Mouse (Mus musculus) frontal cortex, postnatal 14 days (tissue): ENCODE measurements around the gene Fam219b.

Source experiments
- DNase-seq, 2 experiments: peaks; one replicate each; pipeline ENCODE4 v3.0.0; 2022; ENCODE audit warnings: low spot score in 2 of 2

Fam219b gene

GRCm38 (mm10) chr9:57524439-57524838, 12.9 kb upstream of the Fam219b start:
- no peak for DNase-seq

GRCm38 (mm10) chr9:57525516-57525915, 11.8 kb upstream of the Fam219b start:
- DNase-seq, result no peak

- no peak for DNase-seq
Observed at GRCm38 (mm10) chr9:57526435-57526834, 10.9 kb upstream of the Fam219b start.

- no peak for DNase-seq
Observed at GRCm38 (mm10) chr9:57531946-57532345, 5.4 kb upstream of the Fam219b start.

- DNase-seq, result no peak
Observed at GRCm38 (mm10) chr9:57536362-57536761, 966 bp upstream of the Fam219b start.

GRCm38 (mm10) chr9:57537728-57538181, 427 bp downstream of the Fam219b start:
- no peak for DNase-seq

GRCm38 (mm10) chr9:57539550-57539949, 2.2 kb downstream of the Fam219b start:
- DNase-seq, result no peak

GRCm38 (mm10) chr9:57541312-57541711, 4.0 kb downstream of the Fam219b start:
- DNase-seq, result peak in 1 of 2 experiments; percentile 41

- DNase-seq, result no peak
Observed at GRCm38 (mm10) chr9:57543951-57544350, 6.6 kb downstream of the Fam219b start.

GRCm38 (mm10) chr9:57547287-57547686, 10.0 kb downstream of the Fam219b start:
- DNase-seq, result no peak

GRCm38 (mm10) chr9:57547869-57548268, 10.5 kb downstream of the Fam219b start:
- DNase-seq, result no peak

- no peak for DNase-seq
Observed at GRCm38 (mm10) chr9:57549186-57549585, 11.9 kb downstream of the Fam219b start.

GRCm38 (mm10) chr9:57550126-57550862, 13.0 kb downstream of the Fam219b start:
- no peak for DNase-seq

GRCm38 (mm10) chr9:57552139-57552887, 15.0 kb downstream of the Fam219b start, which contains the start of gene Mpi:
Mpi (minus strand) TSS chr9:57552763.
- DNase-seq, result peak; percentile 55 to 67

GRCm38 (mm10) chr9:57553119-57553518, 15.8 kb downstream of the Fam219b start:
- DNase-seq, result no peak

GRCm38 (mm10) chr9:57554753-57555152, 17.4 kb downstream of the Fam219b start:
- no peak for DNase-seq

GRCm38 (mm10) chr9:57557215-57557614, 19.9 kb downstream of the Fam219b start:
- DNase-seq, result no peak

- DNase-seq, result no peak
Observed at GRCm38 (mm10) chr9:57558625-57559024, 21.3 kb downstream of the Fam219b start.

GRCm38 (mm10) chr9:57559568-57559967, 22.2 kb downstream of the Fam219b start:
- no peak for DNase-seq

- DNase-seq, result no peak
Observed at GRCm38 (mm10) chr9:57560263-57560662, 22.9 kb downstream of the Fam219b start.

GRCm38 (mm10) chr9:57560861-57561710, 23.8 kb downstream of the Fam219b start, which contains the start of gene Scamp2:
Scamp2 (plus strand) TSS chr9:57560943.
- DNase-seq, result peak; percentile 88 to 93

GRCm38 (mm10) chr9:57561711-57562099, 24.4 kb downstream of the Fam219b start:
- DNase-seq, result no peak
